Mouse (Mus musculus) skeletal muscle tissue, adult 2 months (tissue): Measurements from ENCODE around the gene Thrap3.

Experiments
- DNase-seq: peaks from one replicate; pipeline ENCODE4 v3.0.0-alpha.2; 2012; ENCODE audit warnings: low read depth, low spot score

The Thrap3 gene

DNA sequence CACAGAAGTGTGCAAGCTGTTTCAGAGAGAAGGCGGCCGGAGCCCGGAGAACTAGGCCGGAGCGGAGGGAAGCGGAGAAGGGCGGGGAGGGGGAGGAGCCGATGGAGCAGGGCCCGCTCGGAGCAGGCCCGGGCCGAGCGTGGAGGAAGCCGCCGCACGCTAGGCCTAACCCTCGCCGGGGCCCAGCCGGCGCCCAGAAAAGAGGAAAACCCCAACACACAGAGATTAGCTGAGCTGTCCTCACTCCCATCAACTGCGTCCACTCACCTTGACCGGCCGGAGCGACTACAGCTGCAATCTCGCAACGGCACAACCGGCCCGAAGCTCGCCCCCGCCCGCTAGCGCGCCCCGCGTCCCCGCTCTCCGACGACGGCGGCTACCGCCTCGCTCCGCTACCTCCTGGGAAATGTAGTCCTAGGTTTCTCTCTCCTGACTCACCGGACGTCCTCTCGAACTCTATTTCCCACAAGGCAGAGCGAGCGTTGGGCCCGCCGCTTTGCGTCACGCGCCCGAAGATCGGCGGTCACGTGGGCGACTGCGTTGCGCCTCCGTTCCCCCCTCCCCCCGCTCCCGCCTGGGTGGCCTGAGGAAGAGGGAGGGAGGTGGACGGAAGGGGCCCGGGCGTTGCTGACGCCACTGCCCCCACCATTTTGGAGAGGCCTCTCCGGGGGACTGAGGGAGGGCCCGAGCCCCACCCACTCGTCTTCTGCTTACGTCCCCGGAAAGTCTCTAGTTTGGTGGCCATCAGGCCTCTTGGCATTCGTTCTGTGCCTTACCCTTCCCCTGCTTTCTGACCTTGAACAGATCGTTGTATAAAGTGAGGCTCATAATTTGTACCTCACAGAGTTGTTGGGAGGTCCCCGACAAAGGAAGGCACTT is at the start of gene Thrap3:
Gene Thrap3 (minus strand): TSS at position 458 of the 879 bp plus-strand sequence.
- peak; percentile 99 for DNase-seq

DNA sequence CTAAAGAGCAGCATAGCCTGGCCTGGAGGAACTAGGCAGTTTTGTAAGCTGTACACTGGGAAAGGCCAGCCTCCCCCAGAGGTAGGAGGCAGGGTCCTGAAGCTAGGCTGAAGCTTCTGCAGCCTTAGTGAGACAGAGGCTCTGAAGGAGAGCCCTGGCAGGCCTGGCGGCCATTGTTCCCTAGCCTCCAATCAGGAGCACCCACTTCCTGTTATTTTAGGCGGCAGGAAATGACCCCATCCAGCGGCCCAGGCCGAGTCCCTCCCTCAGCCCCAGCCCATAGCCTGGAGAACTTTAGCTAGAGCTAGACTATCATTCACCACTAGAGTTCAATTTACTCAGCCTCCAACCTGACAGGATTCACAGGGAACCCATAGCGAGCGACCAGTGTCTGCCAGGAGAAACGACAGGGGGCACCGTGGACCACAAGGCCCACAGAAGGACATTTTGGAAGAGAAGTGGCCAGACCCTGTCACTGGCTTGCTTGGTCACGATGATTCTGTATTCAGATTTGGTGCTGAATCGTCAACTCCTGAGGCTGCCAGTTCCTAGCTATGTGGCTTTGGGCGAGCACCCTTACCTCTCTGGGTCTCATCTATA is 49.2 kb upstream of the Thrap3 start:
- no peak for DNase-seq

DNA sequence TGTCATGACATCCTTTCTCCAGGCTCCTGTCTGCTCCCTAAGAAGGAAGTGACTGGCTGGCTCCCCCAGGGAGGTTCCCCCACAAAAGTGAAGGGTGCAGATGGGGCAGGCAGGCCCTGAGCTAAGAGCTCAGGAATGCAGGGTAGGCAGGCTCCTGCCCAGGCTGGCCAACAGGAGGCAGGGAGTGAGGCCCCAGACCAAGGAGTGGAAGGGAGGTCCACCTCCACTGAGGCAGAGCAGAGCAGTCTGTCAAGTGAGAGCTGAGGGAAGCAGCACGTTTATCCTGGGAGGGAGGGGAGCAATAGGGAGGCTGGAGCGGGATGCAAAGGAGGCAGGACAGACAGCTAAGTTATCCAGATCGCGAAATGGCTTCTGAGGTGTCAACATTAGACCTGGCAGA is 48.1 kb upstream of the Thrap3 start:
- no peak for DNase-seq

- no peak for DNase-seq
Observed at GRCm38 (mm10) chr4:126248261-126248868, 45.8 kb upstream of the Thrap3 start.

DNA sequence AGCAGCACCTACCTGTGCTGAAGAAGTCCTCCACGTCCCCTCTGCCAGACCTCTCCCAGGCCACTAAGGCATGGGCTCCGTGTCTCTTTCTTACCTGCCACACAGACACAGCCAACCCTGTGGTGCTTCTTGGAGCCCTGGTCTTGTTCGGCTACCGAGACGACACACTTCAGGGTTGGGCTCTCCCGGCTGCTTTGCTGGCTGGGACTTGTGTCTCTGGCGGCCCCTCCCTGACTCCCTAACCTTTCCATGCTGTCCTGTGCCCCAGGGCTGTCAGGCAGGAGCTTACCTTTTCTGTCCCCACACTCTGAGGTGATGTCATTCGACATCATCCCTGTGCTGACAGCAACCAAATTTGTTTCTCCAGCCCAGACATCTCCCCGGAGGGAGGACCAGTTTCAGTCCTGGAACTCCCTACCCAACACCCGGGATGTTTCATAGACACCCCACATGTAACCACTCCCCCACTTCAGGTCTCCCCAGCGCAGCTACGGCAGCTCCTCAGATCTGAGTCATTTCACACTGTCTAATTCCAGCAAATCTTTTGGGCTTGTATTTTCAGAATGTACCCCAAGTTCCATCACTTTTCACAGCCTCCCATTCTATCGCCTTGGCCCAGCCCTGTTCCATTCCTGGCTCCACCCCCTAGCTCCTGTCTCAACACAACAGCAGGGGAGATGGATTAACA is 43.8 kb upstream of the Thrap3 start:
- DNase-seq: no peak

- no peak for DNase-seq
Observed at GRCm38 (mm10) chr4:126242510-126242909, 40.0 kb upstream of the Thrap3 start.

DNA sequence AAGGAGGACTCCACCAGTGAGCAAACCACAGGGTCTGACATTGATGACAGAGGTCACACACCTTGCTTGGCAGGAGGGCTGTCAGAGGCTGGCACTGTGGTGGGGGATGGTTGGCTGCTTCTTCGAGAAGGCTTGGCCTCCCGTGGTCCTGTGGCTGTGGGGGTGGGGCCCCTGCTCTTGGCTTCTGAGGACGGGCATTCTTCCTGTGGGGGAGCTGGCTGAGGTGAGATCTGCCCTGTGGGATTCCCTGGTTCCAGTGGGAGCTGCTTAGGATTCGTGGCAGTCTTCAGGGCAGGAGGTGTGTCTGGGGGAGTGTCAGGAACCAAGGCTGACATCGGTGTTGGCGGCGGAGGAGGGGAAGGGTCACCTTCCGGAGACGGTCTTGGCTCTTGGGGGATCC is 39.4 kb upstream of the Thrap3 start:
- no peak for DNase-seq

DNA sequence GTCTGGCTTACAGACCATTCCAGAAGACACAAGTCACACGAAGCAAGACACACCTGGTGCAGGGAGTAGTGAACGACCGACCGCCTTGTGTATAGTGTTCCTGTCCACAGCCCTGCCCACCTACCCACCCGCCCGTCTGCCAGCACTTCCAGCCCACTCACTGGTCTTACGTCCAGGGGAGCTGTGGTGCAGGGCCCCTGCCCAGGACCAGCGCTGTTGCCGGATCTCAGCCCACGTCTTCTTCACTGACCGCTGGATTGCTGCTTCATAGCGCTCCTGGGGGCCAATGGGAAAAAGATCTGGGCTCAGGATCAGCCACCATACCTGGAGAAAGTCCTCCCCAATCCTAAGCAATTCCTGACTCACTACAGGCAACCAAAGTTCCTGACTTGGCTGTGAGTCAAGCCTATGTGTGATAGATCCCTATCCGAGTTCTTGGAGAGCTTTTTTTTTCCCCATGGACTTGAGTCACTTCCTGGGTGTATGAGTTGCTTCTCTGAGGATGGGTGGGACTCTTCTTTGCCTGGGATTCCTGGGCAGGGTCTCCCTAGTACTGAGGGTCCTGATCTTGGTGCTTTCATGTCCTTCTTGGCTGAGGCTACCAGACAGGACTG is 37.4 kb upstream of the Thrap3 start:
- no peak for DNase-seq

GRCm38 (mm10) chr4:126237721-126238242 is 35.2 kb upstream of the Thrap3 start:
- peak; percentile 95 for DNase-seq

GRCm38 (mm10) chr4:126236467-126237280 is 34.1 kb upstream of the Thrap3 start:
- no peak for DNase-seq

DNA sequence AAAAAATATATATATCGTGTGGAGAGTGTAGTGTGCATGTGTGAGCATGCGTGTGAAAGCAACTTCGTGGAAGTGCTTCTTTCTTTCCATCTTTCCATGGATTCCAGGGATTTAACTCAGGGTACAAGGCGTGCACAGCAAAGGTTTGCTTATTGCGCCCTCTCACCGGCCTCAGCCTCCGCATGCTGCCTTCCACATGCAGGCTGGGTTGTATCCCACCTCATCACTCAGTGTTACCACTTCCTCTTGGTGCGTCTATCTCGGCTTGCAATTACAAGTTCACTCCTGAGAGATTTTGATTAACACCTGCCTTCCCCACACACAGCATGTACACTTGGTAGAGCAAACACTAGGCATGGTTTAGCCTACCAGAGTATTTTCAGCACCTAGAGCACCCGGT is 32.6 kb upstream of the Thrap3 start:
- DNase-seq: no peak

DNA sequence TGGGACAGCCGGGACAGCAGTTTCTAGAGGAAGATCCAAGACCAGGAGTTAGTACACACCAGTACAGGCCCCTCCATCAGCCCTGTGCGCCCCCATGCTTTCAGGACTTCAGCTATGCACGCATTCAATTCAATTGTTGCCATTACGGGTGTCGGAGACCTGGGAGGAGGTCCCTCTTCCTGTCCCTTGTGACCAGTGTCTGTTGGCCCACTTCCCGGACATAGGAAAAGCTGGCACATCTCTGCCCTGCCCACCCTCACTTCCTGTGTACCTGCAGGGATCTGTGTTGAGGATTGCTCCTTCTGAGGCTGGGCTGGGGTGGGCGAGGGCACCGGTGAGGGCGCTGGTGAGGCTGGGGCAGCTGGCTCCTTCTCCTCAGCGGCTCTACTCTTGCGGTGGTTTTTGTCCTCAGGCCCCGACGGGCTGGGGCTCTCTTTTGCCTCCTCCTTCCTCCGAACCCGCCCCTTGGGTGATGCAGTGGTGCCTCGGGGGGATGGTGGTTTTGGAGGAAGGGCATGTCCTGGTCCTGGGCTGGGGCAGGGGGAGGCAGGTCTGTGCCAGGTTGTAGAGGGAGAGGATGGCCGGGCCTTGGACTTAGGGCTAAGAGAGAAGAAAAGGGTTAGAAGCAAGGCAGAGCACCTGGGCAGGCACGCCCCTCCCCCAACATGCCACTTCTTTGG is 32.1 kb upstream of the Thrap3 start:
- DNase-seq: no peak

- DNase-seq: no peak
Observed at GRCm38 (mm10) chr4:126233676-126234308, 31.2 kb upstream of the Thrap3 start.

DNA sequence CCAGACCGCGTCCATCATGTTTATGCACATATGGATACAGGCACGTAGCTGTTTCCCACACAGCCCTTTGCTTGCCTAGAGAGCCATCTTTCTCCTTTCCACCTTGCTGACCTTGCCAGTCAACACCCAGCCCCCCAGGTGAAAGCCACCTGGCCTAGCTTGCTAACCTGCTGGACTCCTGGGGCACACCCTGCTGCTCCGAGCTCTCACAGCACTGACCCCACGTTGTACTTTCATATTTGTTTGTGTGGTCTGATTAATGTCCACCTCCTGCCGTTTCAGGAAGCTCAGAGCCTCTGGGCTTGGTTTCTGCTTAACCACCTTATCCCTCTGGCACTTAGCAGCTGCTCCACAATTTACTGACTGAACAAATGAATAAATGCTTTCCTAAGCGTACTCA is 27.3 kb upstream of the Thrap3 start:
- DNase-seq: no peak

GRCm38 (mm10) chr4:126228144-126228543 is 25.6 kb upstream of the Thrap3 start:
- no peak for DNase-seq

DNA sequence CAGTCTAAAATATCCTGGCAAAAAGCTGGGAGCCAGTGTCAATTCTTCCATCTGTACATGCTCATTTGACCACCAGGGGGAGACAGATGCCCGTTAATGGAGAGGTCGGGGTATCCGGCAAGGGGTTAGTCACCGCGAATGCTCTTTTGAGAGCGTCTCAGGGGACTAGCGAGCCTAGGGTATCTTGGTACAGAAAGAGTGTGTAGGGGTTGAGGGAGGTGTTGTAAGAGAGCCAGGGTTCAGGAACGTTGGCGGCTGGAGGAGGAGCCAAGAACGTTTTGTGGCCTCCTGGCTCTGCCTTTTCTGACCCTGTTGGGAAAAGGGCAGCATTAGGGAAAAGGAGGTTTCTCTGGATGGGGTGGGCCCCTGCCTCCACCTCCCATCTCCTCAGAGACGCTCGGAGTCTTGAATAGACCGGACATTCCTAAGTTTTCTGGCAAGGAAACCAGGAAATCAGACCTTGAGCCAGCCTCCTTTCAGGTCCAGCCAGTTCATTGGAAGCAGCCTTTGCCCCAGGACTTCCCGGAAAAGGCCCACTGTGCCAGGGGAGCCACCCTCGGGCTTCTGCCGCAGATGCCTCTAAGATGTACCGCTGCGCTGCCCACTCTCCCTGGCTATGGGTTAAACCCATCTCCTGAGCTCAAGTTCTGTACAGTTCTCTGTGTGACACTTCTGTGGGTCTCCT is 24.7 kb upstream of the Thrap3 start:
- DNase-seq: peak; percentile 86

DNA sequence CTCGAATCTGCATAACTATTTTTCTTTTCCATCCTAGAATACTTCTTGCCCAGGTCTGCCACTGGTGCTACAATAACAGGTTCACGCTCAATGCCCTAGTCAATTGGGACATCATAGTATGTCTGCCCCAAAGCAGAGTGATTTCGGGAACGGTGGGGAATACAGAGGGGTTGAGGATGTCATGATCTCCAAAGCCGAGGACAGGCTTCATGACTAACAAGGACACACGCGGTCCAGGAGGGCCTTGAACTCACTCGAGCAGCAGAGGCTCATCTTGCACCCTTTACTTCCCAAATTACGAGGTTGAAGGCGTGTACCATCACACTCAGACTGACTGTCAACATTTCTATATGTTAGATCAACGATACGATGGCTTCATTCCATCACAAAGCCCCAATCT is 24.1 kb upstream of the Thrap3 start:
- DNase-seq: no peak

- DNase-seq: no peak
Observed at GRCm38 (mm10) chr4:126222631-126223030, 20.1 kb upstream of the Thrap3 start.

- DNase-seq: no peak
Observed at GRCm38 (mm10) chr4:126220045-126220444, 17.5 kb upstream of the Thrap3 start.
